Mouse (Mus musculus) liver, adult 2 months (tissue): ENCODE measurements around the gene Nkiras1.

ENCODE experiments used
- CTCF ChIP-seq: fragments of 200-500 bp; IDR thresholded peaks from 2 replicates; pipeline ENCODE4 v1.5.1; 2011; ENCODE audit warnings: low read depth, low read length, control low read depth
- POLR2A ChIP-seq: fragments of 200-500 bp; IDR thresholded peaks from 2 replicates; pipeline ENCODE4 v1.6.1; 2011; ENCODE audit warnings: low read length, control low read depth; ENCODE audit not compliant: insufficient read depth; ENCODE audit errors: extremely low read depth

DNA sequence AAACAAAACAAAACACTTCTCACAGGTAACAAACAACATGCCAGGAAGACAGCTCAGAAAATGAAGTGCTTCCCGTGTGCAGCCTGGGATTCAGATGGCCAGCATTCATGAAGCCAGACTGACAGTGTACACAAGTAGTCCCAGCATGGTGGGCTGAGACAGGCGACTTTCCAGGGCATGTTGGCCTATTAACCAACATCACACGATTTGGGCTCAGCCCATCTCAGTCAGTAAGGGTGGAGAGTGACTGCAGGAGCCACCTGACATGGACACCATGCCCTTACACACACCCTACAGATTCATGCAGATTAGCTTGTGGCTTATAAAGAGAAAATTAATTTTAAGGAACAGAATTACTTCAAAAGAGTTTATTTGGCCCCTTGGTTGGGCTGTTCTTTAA lies 31.8 kb downstream of the Nkiras1 start:
- TF ChIP-seq CTCF (no peak), POLR2A (no peak)
